Mouse (Mus musculus): ENCODE measurements around the gene Gm21828.
"Not testable (repeated sequence)": the region's sequence is repeated elsewhere in the genome, so short reads cannot be mapped to it uniquely, and the experiment has no call there.

Gene Gm21828

GRCm38 (mm10) chrY:13223828-13224227 lies at the start of gene Gm21828:
Gene Gm21828 (minus strand): TSS chrY:13223928.
- DNase-seq: not testable (repeated sequence)

- not testable (repeated sequence) for DNase-seq
Measured at GRCm38 (mm10) chrY:13252091-13252490, 28.4 kb upstream of the Gm21828 start, which contains the start of the genes Gm21440 and Gm21454. Gene Gm21440 (plus strand): TSS chrY:13252391. Gene Gm21454 (plus strand): TSS chrY:13252442.

All from cerebellum, postnatal 10 days (tissue).